Mouse (Mus musculus): ENCODE data around the gene Eloa.

Eloa gene

GRCm38 (mm10) chr4:136030968-136031909, 9.7 kb upstream of the Eloa start:
- in situ Hi-C loops (cut with MseI, MboI), result no loop called here

GRCm38 (mm10) chr4:136028689-136029088, 7.1 kb upstream of the Eloa start:
- in situ Hi-C loops (cut with MseI, MboI), result no loop called here

GRCm38 (mm10) chr4:136028132-136028564, 6.6 kb upstream of the Eloa start:
- in situ Hi-C loops (cut with MseI, MboI), result no loop called here

- in situ Hi-C loops (cut with MseI, MboI), result no loop called here
Measured at GRCm38 (mm10) chr4:136027416-136028131, 6.0 kb upstream of the Eloa start.

GRCm38 (mm10) chr4:136025350-136025749, 3.8 kb upstream of the Eloa start:
- in situ Hi-C loops (cut with MseI, MboI), result no loop called here

GRCm38 (mm10) chr4:136022924-136023323, 1.4 kb upstream of the Eloa start:
- in situ Hi-C loops (cut with MseI, MboI), result no loop called here

GRCm38 (mm10) chr4:136020743-136021548, 617 bp downstream of the Eloa start:
- in situ Hi-C loops (cut with MseI, MboI), result no loop called here

GRCm38 (mm10) chr4:136016059-136016602, 5.4 kb downstream of the Eloa start:
- in situ Hi-C loops (cut with MseI, MboI), result no loop called here

GRCm38 (mm10) chr4:136010586-136010985, 11.0 kb downstream of the Eloa start:
- in situ Hi-C loops (cut with MseI, MboI), result no loop called here

- in situ Hi-C loops (cut with MseI, MboI), result no loop called here
Measured at GRCm38 (mm10) chr4:136008782-136009447, 12.6 kb downstream of the Eloa start.

GRCm38 (mm10) chr4:136006821-136007220, 14.7 kb downstream of the Eloa start:
- in situ Hi-C loops (cut with MseI, MboI), result no loop called here

GRCm38 (mm10) chr4:136004921-136005320, 16.6 kb downstream of the Eloa start:
- in situ Hi-C loops (cut with MseI, MboI), result no loop called here

- in situ Hi-C loops (cut with MseI, MboI), result no loop called here
Measured at GRCm38 (mm10) chr4:136004107-136004675, 17.4 kb downstream of the Eloa start.

GRCm38 (mm10) chr4:135995118-135995517, 26.4 kb downstream of the Eloa start:
- in situ Hi-C loops (cut with MseI, MboI), result no loop called here

- in situ Hi-C loops (cut with MseI, MboI), result no loop called here
Measured at GRCm38 (mm10) chr4:135993941-135994340, 27.6 kb downstream of the Eloa start.

- in situ Hi-C loops (cut with MseI, MboI), result no loop called here
Measured at GRCm38 (mm10) chr4:135987714-135988113, 33.8 kb downstream of the Eloa start.

GRCm38 (mm10) chr4:135986943-135987710, 34.4 kb downstream of the Eloa start, which contains the start of gene Pithd1:
TSS of gene Pithd1 (minus strand) at chr4:135987264.
- in situ Hi-C loops (cut with MseI, MboI), result no loop called here

GRCm38 (mm10) chr4:135986301-135986942, 35.1 kb downstream of the Eloa start:
- in situ Hi-C loops (cut with MseI, MboI), result no loop called here

GRCm38 (mm10) chr4:135985769-135986168, 35.8 kb downstream of the Eloa start:
- in situ Hi-C loops (cut with MseI, MboI), result no loop called here
